Mouse (Mus musculus): ENCODE measurements around the gene Krtap28-10.
A peak's percentile ranks its signal among the peaks of the same experiment; 100 is the strongest.
"Not testable (repeated sequence)": the region's sequence is repeated elsewhere in the genome, so short reads cannot be mapped to it uniquely, and the experiment has no call there.

Krtap28-10 gene

DNA sequence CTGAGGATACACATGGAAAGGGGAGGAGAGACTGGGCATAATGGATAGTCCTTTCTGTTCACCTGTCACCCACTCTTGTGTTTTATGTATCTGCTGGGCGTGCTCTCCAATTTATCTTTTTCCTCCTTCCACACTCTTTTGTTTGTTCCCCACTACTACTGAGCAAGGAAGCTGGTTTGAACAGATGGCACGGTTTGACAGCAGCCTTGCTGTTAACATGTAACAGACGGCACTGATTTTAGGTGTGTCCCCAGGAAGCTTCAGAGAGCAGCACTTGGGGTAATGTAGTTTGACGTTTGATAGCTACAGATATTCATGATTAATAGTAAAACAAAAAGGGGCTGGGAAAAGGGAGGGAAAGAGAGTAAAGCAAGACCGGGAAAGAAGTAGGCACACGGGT lies 34.8 kb downstream of the Krtap28-10 start:
- DNase-seq = no peak

DNA sequence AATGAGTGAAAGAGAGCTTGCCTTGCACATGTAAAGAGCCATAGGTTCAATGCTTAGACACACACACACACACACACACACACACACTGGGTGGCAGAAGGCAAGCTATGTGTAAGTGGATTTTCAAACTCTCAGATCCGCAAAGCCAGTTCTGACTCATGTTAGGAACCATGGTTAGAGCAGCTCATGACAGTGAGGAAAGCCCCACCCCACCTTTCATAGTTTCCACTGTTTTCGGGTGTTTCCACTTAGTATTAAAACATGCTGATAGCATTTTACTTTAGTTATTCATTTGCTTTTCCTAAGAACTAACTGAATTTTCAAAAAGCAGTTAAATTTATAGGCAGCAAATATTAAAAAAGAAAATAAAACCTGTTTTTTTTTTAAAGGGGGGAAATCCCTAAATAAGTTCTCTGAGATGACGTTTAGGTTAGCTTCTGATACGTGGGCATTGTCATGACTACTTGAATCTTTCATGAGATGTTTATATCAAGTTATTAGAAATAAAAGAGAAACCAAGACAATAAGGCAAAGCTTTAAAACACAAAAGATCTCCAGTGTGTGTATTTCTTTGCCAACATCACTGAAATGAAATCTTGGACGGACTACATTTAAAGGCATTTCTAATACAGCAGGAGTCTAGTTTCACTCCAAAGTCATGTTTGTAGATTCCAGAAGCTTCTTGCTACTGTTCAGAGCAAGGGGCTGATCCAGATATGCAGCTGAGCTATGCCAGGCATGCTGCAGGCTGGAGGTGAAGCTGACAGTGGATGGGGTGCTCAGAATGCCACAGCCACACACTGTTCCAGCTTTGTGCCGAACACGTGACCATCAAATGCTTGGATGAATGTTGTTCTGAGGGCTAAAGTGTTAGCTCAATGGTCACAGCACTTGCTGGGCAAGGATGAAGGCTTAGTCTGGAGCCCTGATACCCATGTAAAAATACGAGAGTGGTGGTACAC lies 35.8 kb downstream of the Krtap28-10 start:
- no peak for DNase-seq

DNA sequence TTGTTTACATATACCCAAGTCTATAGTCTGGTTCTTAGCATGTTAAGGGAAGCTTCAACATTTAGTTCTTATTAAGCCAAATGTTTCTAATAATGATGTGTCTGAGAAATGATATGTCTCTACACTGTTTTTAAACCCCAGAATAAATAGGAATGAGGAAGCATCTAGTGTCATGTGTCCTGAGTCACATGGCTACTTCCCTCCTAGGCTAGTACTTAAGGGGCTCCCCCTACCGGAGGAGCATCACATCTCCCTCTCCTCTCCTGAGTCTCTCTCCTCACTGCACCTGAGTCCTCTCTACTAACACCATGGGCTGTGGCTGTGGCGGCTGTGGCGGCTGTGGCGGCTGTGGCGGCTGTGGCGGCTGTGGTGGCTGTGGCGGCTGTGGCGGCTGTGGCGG lies 42.0 kb downstream of the Krtap28-10 start, which contains the start of gene Gm47959:
Gene Gm47959, plus strand, starts transcription at position 243 of the 400 bp plus-strand sequence.
- not testable (repeated sequence) for DNase-seq

DNA sequence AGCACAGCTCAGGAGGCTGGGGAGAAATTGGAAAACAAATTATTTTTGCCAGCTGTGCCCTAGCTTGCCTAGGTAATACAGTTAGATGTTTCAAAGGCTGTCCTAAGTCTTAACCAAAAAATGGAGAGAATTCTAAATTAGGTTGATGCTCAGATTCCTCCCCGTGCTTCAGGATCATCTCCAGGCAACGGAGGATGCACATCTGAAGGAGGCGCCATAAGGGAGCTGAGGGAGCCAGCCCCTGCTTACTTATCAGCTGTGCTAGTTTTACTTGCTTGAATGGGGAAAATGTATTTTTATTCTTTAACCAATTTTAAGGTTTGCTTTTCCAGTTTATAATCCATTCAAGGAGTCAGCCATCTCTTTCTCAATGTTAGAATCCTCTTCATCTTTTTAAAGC lies 48.3 kb downstream of the Krtap28-10 start:
- DNase-seq = no peak

- peak; percentile 73 to 84 for DNase-seq
These were observed 50.2 kb downstream of the Krtap28-10 start for GRCm38 (mm10) chr1:82992093-82992492.

DNA sequence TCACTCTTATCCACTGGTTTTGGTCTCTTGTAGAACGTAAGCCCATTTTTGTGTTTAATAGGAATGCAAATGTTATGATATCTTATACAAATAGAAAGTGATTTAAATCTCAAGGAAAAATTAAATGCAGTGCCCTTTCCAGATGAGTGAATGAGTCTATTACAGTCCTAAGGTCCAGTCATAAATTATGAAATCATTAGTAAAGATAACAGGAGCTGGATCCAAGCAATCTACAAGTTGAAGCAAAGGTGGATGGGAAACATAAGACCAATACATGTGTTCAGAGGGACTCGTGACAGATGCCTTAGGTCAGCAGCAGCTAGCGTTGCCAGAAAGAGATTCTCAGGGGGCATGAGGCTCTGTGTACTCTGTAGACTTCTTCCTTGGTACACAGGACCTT lies 50.7 kb downstream of the Krtap28-10 start:
- DNase-seq = peak in 1 of 2 experiments; percentile 10

Data from kidney, adult 8-10 months (tissue).